Mouse (Mus musculus) frontal cortex, postnatal 14 days (tissue): ENCODE results near the gene Ezr.

Experiments
- DNase-seq, 2 experiments: peaks; one replicate each; pipeline ENCODE4 v3.0.0; 2022; ENCODE audit warnings: low spot score in 2 of 2

Gene Ezr

GRCm38 (mm10) chr17:6782611-6783005, at the start of gene Ezr:
Ezr (minus strand) TSS chr17:6782784.
- DNase-seq: peak; percentile 42 to 66

- no peak for DNase-seq
Observed at GRCm38 (mm10) chr17:6830004-6830592, 47.5 kb upstream of the Ezr start.

- no peak for DNase-seq
Observed at GRCm38 (mm10) chr17:6828531-6829150, 46.1 kb upstream of the Ezr start.

- peak; percentile 88 for DNase-seq
Observed at GRCm38 (mm10) chr17:6827740-6828461, 45.3 kb upstream of the Ezr start.

- no peak for DNase-seq
Observed at GRCm38 (mm10) chr17:6827159-6827733, 44.7 kb upstream of the Ezr start.

GRCm38 (mm10) chr17:6816796-6817195, 34.2 kb upstream of the Ezr start:
- DNase-seq: no peak

- no peak for DNase-seq
Observed at GRCm38 (mm10) chr17:6816151-6816550, 33.6 kb upstream of the Ezr start.

GRCm38 (mm10) chr17:6814656-6815055, 32.1 kb upstream of the Ezr start:
- no peak for DNase-seq

- no peak for DNase-seq
Observed at GRCm38 (mm10) chr17:6812851-6813191, 30.2 kb upstream of the Ezr start.

GRCm38 (mm10) chr17:6811931-6812850, 29.6 kb upstream of the Ezr start:
- no peak for DNase-seq

GRCm38 (mm10) chr17:6809331-6809730, 26.7 kb upstream of the Ezr start:
- no peak for DNase-seq

- DNase-seq: no peak
Observed at GRCm38 (mm10) chr17:6808521-6809165, 26.1 kb upstream of the Ezr start.

- DNase-seq: no peak
Observed at GRCm38 (mm10) chr17:6807827-6808520, 25.4 kb upstream of the Ezr start.

GRCm38 (mm10) chr17:6804853-6805543, 22.4 kb upstream of the Ezr start:
- DNase-seq: no peak

GRCm38 (mm10) chr17:6804111-6804510, 21.5 kb upstream of the Ezr start:
- DNase-seq: no peak

- DNase-seq: no peak
Observed at GRCm38 (mm10) chr17:6803614-6804013, 21.0 kb upstream of the Ezr start.

- no peak for DNase-seq
Observed at GRCm38 (mm10) chr17:6798392-6799061, 15.9 kb upstream of the Ezr start.

- DNase-seq: no peak
Observed at GRCm38 (mm10) chr17:6797471-6797870, 14.9 kb upstream of the Ezr start.

GRCm38 (mm10) chr17:6794160-6794751, 11.7 kb upstream of the Ezr start:
- no peak for DNase-seq
